Mouse (Mus musculus) liver, adult (tissue): ENCODE results near the gene Wwc2.

Experiments
- GATA4 ChIP-seq: IDR thresholded peaks from 2 replicates; pipeline ENCODE4 v1.6.1; 2014; ENCODE audit warnings: mild to moderate bottlenecking, low read length; ENCODE audit not compliant: insufficient replicate concordance

The Wwc2 gene

DNA sequence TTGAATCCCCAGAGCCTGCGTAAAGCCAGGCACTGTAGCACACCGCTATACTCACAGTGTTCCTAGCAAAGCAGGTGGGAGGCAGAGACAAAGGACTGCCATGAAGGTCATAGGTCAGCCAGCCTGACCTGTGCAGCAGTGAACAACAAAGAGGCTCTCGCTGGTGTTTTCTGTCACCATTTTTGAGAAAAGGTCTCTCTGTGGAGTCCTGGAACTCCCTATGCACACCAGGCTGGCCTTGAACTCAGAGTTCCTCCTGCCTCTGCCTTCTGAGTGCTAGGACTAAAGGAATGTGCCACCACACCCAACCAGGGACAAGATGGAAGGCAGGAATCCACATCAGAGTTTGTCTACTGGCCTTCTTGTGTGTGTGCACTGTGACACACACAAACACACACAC is 5.4 kb upstream of the Wwc2 start:
- TF ChIP-seq GATA4 = no peak

DNA sequence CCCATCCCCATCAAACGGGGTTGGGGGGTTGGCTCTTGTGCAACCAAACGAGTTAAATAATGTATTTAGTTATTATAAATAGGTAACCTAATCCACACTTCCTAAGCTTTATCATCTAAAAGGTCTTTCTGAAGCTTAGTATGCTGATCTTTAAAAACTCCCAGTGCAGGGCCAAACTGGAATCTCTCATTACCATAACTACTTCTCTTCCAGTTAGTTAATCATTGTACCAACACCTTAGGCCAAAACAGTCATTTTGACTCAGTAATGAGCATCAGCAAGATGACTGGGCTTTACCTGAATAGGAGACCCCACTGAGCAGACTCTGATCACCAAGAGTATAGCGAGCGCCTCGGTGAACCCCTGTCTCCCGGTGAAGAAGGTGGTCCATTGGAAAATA is 4.7 kb upstream of the Wwc2 start:
- TF ChIP-seq GATA4 = no peak

DNA sequence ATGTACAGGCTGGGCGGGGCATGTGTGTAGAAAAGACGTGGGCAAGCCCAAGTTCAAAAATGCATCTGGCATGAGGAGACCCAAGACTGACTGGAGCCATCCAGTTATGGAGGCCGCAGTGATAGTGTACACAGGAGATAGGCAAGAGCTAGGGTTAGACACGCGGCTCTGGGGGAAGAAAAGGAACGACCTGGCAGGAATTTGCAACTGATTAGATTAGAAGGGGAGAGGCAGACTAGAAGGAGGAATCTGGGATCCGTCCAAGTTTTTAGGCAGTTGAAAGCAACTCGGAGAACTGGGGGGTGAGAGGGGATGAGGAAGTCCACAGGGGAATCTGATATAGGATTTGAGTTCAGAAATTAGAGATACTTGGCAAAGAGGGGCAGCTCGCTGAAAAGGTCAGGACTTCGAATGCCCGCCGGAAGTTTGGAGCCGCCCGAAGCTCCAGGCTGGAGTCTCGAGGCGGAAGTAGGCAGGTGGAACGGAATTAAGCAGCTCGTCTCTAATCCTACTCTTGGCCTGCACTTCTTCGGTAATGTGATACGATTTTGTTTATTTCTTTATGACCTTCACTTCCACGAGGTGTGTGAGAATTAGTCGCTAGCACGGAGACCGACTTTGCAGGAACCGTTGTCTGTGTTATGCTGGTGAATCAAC is 4.0 kb upstream of the Wwc2 start:
- TF ChIP-seq GATA4 = peak; percentile 65; the same call in 1 of the 2 replicates

DNA sequence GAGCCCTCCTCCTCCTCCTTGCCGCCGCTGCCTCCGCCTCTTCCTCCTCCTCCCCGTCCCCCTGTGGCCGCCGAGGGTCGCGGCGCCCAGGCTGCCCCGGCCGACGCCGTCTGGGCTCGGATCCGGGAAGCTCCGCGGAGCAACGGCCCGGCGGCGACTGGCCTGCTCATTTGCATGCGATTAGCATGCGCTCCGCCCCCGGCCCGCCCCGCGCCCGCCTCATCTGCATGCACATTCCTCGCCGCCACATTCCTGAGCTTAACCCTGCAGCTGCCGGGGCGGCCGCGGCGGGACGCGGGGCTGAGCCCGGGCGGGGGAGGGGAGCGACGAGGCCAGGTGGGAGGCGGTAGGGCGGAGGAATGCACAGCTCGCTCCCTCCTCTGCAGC is 345 bp downstream of the Wwc2 start:
- TF ChIP-seq GATA4 = peak; percentile 80; the same call in 1 of the 2 replicates

DNA sequence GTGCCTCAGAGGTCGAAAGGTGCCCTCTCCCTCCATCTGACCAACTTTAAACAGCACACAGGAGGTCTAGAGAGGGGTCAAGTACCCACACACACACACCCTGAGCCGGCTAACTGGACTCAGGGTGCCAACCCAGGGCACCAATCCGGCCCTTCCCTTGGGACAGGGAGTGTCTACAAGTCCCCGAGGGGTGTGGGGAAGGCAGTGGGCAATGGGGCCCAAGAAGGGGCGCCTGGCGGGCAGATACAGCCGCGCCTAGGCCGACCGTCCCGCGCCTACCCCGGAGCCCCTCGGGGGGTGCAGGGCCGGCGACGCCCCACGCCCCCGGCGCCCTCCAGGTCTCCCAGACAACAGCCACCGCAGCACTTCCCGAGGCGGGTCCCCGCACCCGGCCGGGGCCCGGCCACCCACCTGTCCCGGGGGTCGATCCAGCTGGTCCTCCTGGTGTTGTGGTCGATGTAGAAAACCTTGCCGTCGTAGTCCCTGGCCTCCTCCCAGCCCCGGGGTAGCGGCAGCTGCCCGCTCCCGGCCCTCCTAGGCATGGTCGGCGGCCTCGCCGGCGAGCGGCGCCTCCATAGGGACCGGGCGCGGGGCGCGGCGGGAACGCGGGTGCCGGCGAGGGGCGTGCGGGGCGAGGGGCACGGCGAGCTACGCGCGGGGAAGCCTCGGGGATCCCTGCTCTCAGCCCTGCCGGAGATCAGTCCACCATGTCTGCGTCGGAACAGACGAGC is 904 bp downstream of the Wwc2 start:
- no peak for TF ChIP-seq GATA4

DNA sequence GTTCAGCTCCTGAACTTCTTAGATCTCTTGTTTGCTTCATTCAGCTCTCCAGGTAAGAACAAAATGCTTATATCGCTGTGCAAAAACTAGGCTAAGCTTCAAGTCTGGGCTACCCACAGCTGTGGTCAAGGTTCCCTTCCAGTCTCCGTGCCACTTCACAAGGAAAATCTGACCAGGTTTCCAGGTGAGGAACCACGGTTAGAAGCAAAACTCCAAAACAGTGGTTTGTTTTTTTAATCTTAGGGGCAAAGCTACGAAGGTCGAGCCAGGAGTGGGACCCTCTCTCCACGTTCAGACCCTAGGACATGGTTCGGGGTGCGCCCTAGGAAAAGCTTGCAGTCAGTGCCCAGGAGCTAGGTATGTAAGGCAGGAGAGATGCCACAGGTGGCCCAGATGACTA is 1.5 kb downstream of the Wwc2 start:
- no peak for TF ChIP-seq GATA4

DNA sequence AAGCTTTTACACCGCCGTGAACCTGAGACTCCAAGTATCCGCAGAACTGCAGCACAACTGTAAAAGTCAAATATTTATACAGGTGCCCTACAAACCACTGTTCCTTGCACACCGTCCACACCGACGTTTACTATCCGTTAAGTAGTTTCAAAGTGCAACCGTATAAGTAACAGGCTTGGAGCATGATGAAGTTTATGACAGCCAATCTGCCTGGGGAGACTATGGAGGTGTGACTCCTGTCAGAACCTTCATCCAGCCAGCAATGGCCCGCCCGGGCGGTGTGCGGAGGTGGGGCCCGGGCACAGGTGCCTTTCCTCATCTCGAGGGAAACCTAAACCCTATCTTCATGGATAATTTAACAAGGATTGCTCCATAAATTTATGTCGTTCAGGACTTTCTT is 2.6 kb downstream of the Wwc2 start:
- TF ChIP-seq GATA4 = no peak

DNA sequence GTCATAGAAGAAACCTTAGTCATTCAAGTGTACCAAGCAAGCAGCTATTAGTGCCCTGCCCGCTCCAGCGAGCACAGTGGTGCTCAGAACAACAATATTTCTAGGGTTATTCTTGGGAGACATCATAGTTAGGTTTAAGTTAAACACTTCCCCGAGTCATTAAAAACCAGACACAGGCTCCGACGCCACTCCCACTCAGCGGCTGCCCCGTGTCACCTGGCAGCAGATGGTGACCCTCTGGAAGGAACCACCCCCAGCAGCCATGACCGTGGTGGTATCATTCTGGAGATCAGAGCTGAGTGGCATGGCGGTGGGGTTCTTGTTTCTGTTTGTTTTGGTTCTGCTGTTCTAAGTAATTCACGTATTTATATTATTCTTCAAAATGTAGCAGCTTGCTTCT is 5.1 kb downstream of the Wwc2 start:
- TF ChIP-seq GATA4 = no peak

DNA sequence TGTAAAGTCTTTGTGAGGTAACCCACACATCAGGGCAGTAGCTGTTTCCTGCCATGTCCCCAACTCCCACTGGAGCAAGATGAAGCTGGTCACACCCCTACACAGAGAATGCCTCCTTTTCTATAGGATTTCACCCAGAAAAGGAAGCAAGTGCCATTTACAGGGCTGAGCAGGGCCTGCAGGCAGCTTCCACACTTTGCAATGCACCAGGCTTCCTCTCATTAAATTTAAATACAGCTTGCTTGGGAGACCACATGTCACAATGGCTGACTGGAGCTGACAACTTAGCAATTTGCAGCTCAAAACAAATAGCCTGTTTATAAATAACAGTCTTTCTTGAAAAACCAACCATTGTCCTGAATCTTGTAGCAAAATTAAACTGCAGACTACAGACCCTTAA is 5.5 kb downstream of the Wwc2 start:
- TF ChIP-seq GATA4 = no peak

DNA sequence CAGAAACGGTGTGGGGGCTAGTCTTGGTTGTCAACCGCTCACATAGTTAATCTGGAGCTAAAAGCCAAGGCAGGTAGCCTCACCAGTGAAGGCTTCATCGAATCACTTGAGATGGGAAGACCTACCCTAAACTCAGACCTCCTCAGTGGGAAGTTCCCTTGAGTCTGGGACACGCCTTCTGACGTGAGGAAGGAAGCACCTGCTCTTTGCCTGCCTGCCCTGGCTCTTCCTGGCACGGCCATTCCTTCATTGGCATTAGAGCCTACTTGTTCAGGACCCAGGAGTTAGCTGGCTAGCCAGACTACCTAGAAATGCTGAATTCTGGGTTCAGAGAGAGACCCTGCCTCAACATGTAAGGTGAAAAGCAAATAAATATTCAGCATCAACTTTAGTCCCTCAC is 9.6 kb downstream of the Wwc2 start:
- no peak for TF ChIP-seq GATA4

DNA sequence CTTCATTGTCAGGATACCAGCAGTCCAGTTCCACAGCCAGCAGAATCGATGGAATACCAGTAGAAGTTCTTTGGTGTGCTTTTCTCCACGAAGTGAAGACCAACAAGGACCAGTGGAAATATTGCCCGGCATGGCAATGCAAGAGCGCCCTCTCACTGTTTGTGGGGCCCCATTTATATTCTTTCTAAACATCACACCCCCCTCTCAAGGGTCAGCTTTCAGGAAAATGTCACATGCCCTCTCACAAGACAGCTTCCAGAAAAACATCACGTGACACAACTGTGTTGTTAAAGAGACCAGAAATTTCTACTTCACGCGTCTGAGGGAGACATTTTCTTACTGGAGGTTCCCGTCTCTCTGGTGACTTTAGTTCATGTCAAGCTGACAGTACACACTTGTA is 10.8 kb downstream of the Wwc2 start:
- TF ChIP-seq GATA4 = no peak

DNA sequence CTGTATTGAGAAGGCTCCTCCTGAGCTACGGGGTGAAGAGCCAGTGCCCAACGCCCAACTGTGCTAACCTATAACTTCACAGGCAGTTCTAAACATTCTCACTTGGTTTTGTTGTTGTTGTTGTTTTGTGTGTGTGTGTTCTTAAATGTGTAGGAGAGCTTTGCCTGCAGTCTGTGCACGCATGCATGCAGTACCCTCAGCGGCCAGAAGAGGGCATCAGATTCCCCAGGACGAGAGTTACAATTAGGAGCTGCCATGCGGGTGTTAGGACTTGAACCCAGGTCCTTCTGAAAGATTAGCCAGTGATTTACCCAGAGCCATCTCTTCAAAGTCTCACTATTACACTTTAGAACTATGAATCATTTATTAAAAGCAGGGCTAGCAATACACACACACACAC is 12.0 kb downstream of the Wwc2 start:
- no peak for TF ChIP-seq GATA4

DNA sequence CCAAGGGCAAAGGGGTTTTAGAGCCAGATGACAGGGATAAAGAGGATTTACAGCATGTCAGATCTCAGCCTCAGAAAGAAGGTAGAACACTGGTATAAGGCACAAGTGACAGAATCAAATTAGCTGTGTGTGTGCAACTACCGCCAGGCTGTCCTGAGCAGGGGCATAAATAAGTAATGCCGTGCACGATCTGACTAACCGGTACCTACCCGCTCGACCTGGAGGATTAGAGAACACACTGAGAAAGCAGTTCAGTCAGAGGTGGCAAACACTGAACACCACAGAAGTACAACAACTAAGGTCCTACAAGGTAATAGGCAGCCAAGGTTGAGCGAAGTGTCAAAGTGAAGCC is 15.8 kb downstream of the Wwc2 start:
- no peak for TF ChIP-seq GATA4

DNA sequence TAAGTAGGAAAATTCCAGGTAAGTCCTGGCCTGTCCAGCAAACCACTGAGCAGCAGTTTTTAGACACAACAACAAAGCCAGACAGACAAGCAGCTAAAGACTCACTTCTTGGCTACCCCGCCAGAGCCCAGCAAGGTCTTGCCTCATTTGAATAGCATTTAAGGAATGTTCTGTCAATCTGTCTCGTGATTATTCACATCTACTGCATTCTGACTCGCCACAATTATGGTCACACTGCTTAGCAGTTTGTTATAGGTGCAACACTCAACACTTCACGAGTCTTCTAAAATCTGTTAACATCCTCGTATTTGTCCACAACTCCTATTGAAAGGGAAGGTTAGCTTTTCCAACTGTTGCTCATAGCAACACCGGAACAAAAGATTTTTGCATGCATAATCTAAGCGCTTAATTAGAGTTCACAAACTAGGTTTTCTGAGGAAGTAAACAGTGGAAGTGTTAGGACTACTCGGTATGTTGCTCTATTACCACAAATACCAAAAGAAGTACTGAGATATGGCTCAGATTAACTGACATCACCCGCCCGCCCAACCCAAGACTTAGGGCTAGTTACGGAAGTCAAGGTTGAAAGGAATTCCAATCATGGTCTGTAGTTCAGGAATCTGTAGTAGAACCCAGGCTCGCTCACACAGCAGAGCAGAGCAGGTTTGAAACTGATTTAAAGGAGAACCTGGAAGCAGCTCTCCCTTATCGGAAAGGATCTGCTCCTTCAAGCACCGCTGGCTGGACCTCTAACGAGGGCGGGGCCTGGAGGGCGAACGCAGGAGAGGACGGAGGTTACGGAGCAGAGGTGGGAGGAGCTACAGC is 16.4 kb downstream of the Wwc2 start:
- peak; percentile 69; the same call in 1 of the 2 replicates for TF ChIP-seq GATA4

DNA sequence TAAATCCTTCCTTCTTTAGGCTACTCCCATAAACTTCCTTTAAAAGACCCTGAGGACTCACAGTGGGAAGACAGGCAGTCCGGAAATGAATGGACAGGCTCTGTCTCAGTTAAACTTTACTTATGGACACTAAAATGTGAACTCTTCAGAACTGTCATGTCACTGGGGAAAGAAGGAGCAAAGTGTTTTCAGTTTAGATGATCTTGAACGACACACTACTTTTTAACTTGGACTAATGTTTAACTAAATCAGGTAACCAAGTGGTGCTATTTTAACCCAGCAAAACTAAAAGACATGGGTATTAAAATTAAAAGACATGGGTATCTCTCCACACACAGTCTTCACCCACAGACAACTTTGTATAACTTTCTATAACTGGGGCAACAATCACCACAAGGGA is 19.6 kb downstream of the Wwc2 start:
- TF ChIP-seq GATA4 = no peak

DNA sequence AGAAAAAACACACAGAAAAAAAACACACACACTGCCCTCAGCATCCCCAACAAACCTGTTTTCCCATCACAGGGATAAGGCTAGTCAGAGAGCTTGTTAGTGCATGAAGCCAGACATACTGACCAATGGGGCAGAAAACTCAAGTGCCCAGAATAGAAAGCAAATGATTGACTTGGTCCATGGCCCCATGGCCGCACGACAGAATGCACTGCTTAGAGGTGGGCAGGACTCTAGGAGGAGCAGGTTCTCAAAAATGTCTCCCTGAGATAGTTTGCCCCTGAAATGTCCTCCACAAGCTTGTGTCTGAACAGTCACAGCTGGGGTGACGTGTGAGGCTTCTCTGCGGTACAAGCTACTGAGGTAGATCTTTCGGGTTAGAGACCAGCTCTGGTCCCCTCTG is 20.1 kb downstream of the Wwc2 start:
- no peak for TF ChIP-seq GATA4
